Comparison of ENCODE assay signal across 21 mouse cellular contexts in the genomic region with DNA sequence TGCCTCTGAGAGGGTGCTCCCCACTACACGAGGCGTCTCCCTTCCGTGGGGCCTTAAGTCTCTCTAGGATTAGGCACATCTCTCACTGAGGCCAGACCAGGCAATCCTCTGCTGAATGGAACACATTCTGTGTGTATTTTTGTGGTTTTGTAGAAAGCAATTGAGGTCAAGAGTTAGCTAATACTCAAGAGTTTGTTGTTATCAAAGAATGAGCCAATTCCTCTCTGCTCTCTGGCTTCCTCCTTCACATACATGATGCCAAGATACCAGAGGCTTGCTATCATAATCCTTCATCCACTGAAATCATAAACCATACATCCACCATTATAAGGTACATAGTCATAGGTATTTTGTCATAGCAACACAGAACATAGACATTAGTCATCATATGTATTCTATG.
"Had no signal": no experiment of that assay in that cellular context is flagged by ENCODE, and none has a peak within 500 bp of the region (broad histone marks: within the 10 kb centered on the region; RNA-seq: fewer than 3 reads in every experiment).

No protein-coding gene starts in this region.

- ATAC-seq: liver, postnatal 0 days; lung, postnatal 0 days; midbrain, embryonic 13.5 days; midbrain, embryonic 15.5 days had no signal

- H3K27ac ChIP-seq: liver, embryonic 15.5 days; lung, embryonic 15.5 days; macrophage; midbrain, embryonic 13.5 days; midbrain, embryonic 15.5 days; neural tube, embryonic 12.5 days had no signal

- H3K9ac ChIP-seq: liver, embryonic 15.5 days; liver, postnatal 0 days; lung, embryonic 15.5 days; midbrain, embryonic 13.5 days; midbrain, embryonic 15.5 days; neural tube, embryonic 12.5 days had no signal

- H3K4me3 ChIP-seq: liver, embryonic 15.5 days; lung, embryonic 15.5 days; megakaryocyte, embryonic 14.5 days; midbrain, embryonic 13.5 days; midbrain, embryonic 15.5 days; neural tube, embryonic 12.5 days had no signal

- H3K27me3 ChIP-seq: liver, embryonic 15.5 days; lung, embryonic 15.5 days; megakaryocyte, embryonic 14.5 days; midbrain, embryonic 13.5 days; midbrain, embryonic 15.5 days; neural tube, embryonic 12.5 days had no signal

- H3K4me1 ChIP-seq: liver, embryonic 15.5 days; lung, embryonic 15.5 days; midbrain, embryonic 13.5 days; midbrain, embryonic 15.5 days; neural tube, embryonic 12.5 days had no signal

- DNase-seq: liver, postnatal 0 days; lung, adult 2 months; lung, postnatal 14 days; lung, postnatal 36 days; retina, postnatal 1 day; right cerebral cortex, adult 18-20 months; right cerebral cortex, postnatal 25 days; right cerebral cortex, postnatal 4 days; spleen, adult 18-20 months; thymus, adult 2 months; thymus, postnatal 25 days; thymus, postnatal 4 days had no signal

- H3K36me3 ChIP-seq: liver, embryonic 15.5 days; lung, embryonic 15.5 days; midbrain, embryonic 13.5 days; midbrain, embryonic 15.5 days; neural tube, embryonic 12.5 days had no signal

- H3K4me2 ChIP-seq: liver, embryonic 15.5 days; lung, embryonic 15.5 days; midbrain, embryonic 11.5 days; midbrain, embryonic 13.5 days; midbrain, embryonic 15.5 days; neural tube, embryonic 12.5 days had no signal

- H3K9me3 ChIP-seq: liver, embryonic 15.5 days; lung, embryonic 15.5 days; megakaryocyte, embryonic 14.5 days; midbrain, embryonic 13.5 days; midbrain, embryonic 15.5 days; neural tube, embryonic 12.5 days had no signal
